Mouse (Mus musculus): ENCODE measurements around the gene Ankrd66. TPM values are rescaled to one million over a fixed set of nuclear protein-coding genes. Genes with fewer than 3 reads are reported as not detected.
"Not testable (repeated sequence)": the region's sequence is repeated elsewhere in the genome, so short reads cannot be mapped to it uniquely, and the experiment has no call there.

The Ankrd66 gene
- total RNA-seq, 2 experiments from 2014 or later: 0.18 to 1.8 TPM

- no peak for ATAC-seq (ENCODE audit: poor library complexity, severe bottlenecking)
Measured at GRCm38 (mm10) chr17:43544040-43544439, 601 bp upstream of the Ankrd66 start.

GRCm38 (mm10) chr17:43538767-43539166 is 4.7 kb downstream of the Ankrd66 start:
- peak; percentile 88 for ATAC-seq (ENCODE audit: poor library complexity, severe bottlenecking)

- peak; percentile 57 for ATAC-seq (ENCODE audit: poor library complexity, severe bottlenecking)
Measured at GRCm38 (mm10) chr17:43536841-43537240, 6.6 kb downstream of the Ankrd66 start.

GRCm38 (mm10) chr17:43534362-43535222 is 8.8 kb downstream of the Ankrd66 start:
- ATAC-seq (ENCODE audit: poor library complexity, severe bottlenecking): peak; percentile 36

- peak; percentile 56 for ATAC-seq (ENCODE audit: poor library complexity, severe bottlenecking)
Measured at GRCm38 (mm10) chr17:43531192-43531591, 12.2 kb downstream of the Ankrd66 start.

- ATAC-seq (ENCODE audit: poor library complexity, severe bottlenecking): no peak
Measured at GRCm38 (mm10) chr17:43530507-43530906, 12.9 kb downstream of the Ankrd66 start.

- ATAC-seq (ENCODE audit: poor library complexity, severe bottlenecking): no peak
Measured at GRCm38 (mm10) chr17:43520166-43520565, 23.3 kb downstream of the Ankrd66 start.

- ATAC-seq (ENCODE audit: poor library complexity, severe bottlenecking): peak; percentile 89
Measured at GRCm38 (mm10) chr17:43518644-43519409, 24.6 kb downstream of the Ankrd66 start.

- ATAC-seq (ENCODE audit: poor library complexity, severe bottlenecking): no peak
Measured at GRCm38 (mm10) chr17:43510782-43511181, 32.7 kb downstream of the Ankrd66 start.

- ATAC-seq (ENCODE audit: poor library complexity, severe bottlenecking): no peak
Measured at GRCm38 (mm10) chr17:43504594-43504934, 38.9 kb downstream of the Ankrd66 start.

GRCm38 (mm10) chr17:43503861-43504593 is 39.4 kb downstream of the Ankrd66 start:
- ATAC-seq (ENCODE audit: poor library complexity, severe bottlenecking): no peak

- no peak for ATAC-seq (ENCODE audit: poor library complexity, severe bottlenecking)
Measured at GRCm38 (mm10) chr17:43502592-43502991, 40.8 kb downstream of the Ankrd66 start, which contains the start of gene Mep1a. TSS of gene Mep1a (minus strand) at chr17:43502812.

- ATAC-seq (ENCODE audit: poor library complexity, severe bottlenecking): no peak
Measured at GRCm38 (mm10) chr17:43501631-43502030, 41.8 kb downstream of the Ankrd66 start.

- ATAC-seq (ENCODE audit: poor library complexity, severe bottlenecking): no peak
Measured at GRCm38 (mm10) chr17:43501223-43501622, 42.2 kb downstream of the Ankrd66 start.

GRCm38 (mm10) chr17:43500513-43500912 is 42.9 kb downstream of the Ankrd66 start:
- ATAC-seq (ENCODE audit: poor library complexity, severe bottlenecking): no peak

- no peak for ATAC-seq (ENCODE audit: poor library complexity, severe bottlenecking)
Measured at GRCm38 (mm10) chr17:43497521-43497920, 45.9 kb downstream of the Ankrd66 start.

- ATAC-seq (ENCODE audit: poor library complexity, severe bottlenecking): no peak
Measured at GRCm38 (mm10) chr17:43495502-43495901, 47.9 kb downstream of the Ankrd66 start.

- ATAC-seq (ENCODE audit: poor library complexity, severe bottlenecking): not testable (repeated sequence)
Measured at GRCm38 (mm10) chr17:43490371-43490770, 53.1 kb downstream of the Ankrd66 start.

- ATAC-seq (ENCODE audit: poor library complexity, severe bottlenecking): no peak
Measured at GRCm38 (mm10) chr17:43488439-43489151, 54.8 kb downstream of the Ankrd66 start.

- no peak for ATAC-seq (ENCODE audit: poor library complexity, severe bottlenecking)
Measured at GRCm38 (mm10) chr17:43485982-43486381, 57.5 kb downstream of the Ankrd66 start.

Measured in megakaryocyte, adult 5-6 weeks (primary cell).